Mouse (Mus musculus) forebrain, embryonic 16.5 days (tissue): ENCODE measurements around the gene Treh. TPM values are rescaled to one million over a fixed set of nuclear protein-coding genes. Genes with fewer than 3 reads are reported as not detected.

Source experiments
- ATAC-seq: fragments of 200-750 bp; cut with Nextera tagmentation; 2 replicates; pipeline ENCODE4 v1.8.0; 2017; ENCODE audit warnings: mild to moderate bottlenecking, moderate library complexity
- H3K27ac ChIP-seq: fragments of 300-500 bp; sonication (generic); 2 replicates; pipeline ENCODE4 v1.5.1; 2014; ENCODE audit warnings: low read length, control low read depth
- H3K27me3 ChIP-seq: fragments of 300-500 bp; sonication (generic); replicated peaks from 2 replicates; pipeline ENCODE4 v1.6.1; 2014; ENCODE audit warnings: low read length; ENCODE audit not compliant: control insufficient read depth, insufficient read depth
- H3K36me3 ChIP-seq: fragments of 300-500 bp; sonication (generic); 2 replicates; pipeline ENCODE4 v1.6.1; 2014; ENCODE audit not compliant: control insufficient read depth, insufficient read depth
- H3K4me1 ChIP-seq: fragments of 300-500 bp; sonication (generic); replicated peaks from 2 replicates; pipeline ENCODE4 v1.6.1; 2014; ENCODE audit warnings: low read length; ENCODE audit not compliant: control insufficient read depth, insufficient read depth
- H3K4me2 ChIP-seq: fragments of 300-500 bp; sonication (generic); 2 replicates; pipeline ENCODE4 v1.6.1; 2014; ENCODE audit warnings: mild to moderate bottlenecking, low read length, control low read depth
- H3K4me3 ChIP-seq: fragments of 300-500 bp; sonication (generic); replicated peaks from 2 replicates; pipeline ENCODE4 v1.5.1; 2014; ENCODE audit warnings: mild to moderate bottlenecking, low read length, control low read depth
- H3K9ac ChIP-seq: fragments of 300-500 bp; sonication (generic); replicated peaks from 2 replicates; pipeline ENCODE4 v1.6.1; 2014; ENCODE audit warnings: low read depth, low read length, control low read depth
- H3K9me3 ChIP-seq: fragments of 300-500 bp; sonication (generic); 2 replicates; pipeline ENCODE4 v1.6.1; 2016; ENCODE audit warnings: low read length; ENCODE audit not compliant: control insufficient read depth
- WGBS: fragments of 180-500 bp; shearing (Covaris S2); extraction: QIAGEN DNeasy Blood & Tissue Kit; methylation state at CpG from one replicate; pipeline ENCODE4 v1.1.7; 2014; 5-methylcytosine and 5-hydroxymethylcytosine counted together
- polyA plus RNA-seq: library from polyadenylated mRNA; unstranded; fragments of >200 nt; fragmentation: Nextera tagmentation; extraction: Ambion mirVana; gene quantifications from 2 replicates; pipeline ENCODE4 v1.2.1, GENCODE M21; 2015

Treh gene
- polyA plus RNA-seq, 1 experiment from 2014 or later, result not detected

DNA sequence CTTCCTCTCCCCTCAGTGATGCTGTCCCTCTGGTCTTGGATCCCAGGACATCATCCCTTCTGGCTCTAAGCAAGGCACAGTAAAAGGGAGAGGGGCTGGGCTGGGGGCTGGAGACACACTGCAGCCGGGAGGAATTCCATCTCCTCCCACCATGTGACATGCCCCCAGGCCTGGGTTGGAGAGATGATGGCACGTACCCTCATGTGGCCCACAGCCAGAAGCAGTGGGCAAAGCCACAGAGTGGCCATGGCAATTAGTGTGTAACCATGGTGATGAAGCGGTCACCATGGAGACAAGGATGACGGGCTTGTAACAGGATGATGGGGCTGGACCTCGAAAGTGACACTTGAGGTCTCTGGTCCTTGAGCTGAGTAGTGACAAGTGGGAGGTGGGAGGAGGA lies 13.6 kb downstream of the Treh start:
- H3K27ac ChIP-seq, result peak overlapping the region; percentile 35; the same call in 1 of the 2 replicates
- H3K4me3 ChIP-seq, result no peak overlapping the region
- 0 out of 2 replicates have a peak, but pooled peaks cover 3% of the 10 kb centered on the region for H3K36me3 ChIP-seq
- no peaks in the 10 kb centered on the region for H3K27me3 ChIP-seq
- H3K4me2 ChIP-seq, result no peak overlapping the region
- 18% methylated on average over 5 of the region's 5 CpGs for WGBS
- H3K9me3 ChIP-seq, result no peaks in the 10 kb centered on the region
- peaks cover 27% of the 10 kb centered on the region for H3K4me1 ChIP-seq
- H3K9ac ChIP-seq, result no peak overlapping the region; the same call in 1 of the 2 replicates
- ATAC-seq, result peak; percentile 39; the same call in 1 of the 2 replicates

DNA sequence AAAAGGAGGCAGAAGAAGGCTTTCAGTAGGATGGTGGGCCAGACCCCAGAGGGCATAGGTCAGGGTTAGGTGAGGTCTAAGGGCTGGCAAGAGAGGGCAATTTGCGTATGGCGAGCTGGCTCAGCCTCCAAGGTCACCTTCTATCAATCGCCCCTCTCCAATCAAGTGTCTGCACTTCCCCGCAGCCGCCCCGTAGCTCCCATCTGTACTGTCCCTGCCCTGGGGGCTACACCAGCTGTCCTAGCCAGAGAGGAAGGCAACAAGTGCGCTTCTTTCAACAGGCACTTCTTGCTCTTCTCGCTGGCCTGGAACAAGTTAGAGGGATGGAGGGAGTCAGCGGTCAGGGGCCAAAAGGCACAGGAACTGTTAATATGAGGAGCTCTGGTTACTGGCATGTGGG lies 15.0 kb downstream of the Treh start:
- Histone ChIP-seq H3K27ac (no peak overlapping the region), H3K4me3 (no peak overlapping the region), H3K9ac (no peak overlapping the region), H3K4me1 (peaks cover 38% of the 10 kb centered on the region), H3K27me3 (no peaks in the 10 kb centered on the region), H3K9me3 (no peaks in the 10 kb centered on the region), H3K36me3 (peaks cover 3% of the 10 kb centered on the region; the same call in 1 of the 2 replicates), H3K4me2 (no peak overlapping the region)
- no peak for ATAC-seq
- WGBS, result 83% methylated on average over 9 of the region's 9 CpGs

DNA sequence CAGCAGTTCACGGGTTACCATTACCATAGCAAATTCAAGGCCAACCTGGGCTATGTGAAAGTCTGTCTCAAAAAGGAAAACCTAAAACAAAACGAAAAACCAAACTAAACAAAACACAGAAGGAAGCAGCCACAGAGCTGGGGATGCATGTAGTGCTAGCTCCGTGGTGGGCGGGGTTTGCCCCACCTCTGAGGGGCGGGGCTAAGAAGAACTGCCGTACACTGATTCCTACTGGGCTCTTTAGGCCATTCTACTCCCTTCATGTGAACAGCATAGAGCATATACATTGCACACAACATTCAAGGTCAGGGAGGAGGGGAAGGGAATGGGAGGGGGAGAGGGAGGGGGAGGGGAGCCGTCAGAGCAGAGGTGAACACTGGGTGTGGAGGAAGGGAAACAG lies 17.6 kb downstream of the Treh start:
- Histone ChIP-seq H3K4me2 (no peak overlapping the region), H3K27ac (no peak overlapping the region), H3K4me3 (no peak overlapping the region), H3K36me3 (peaks cover 24% of the 10 kb centered on the region), H3K9me3 (no peaks in the 10 kb centered on the region), H3K4me1 (peaks cover 36% of the 10 kb centered on the region), H3K27me3 (no peaks in the 10 kb centered on the region), H3K9ac (no peak overlapping the region)
- no peak for ATAC-seq
- 51% methylated on average over 7 of the region's 7 CpGs for WGBS

- Histone ChIP-seq H3K4me1 (peaks cover 25% of the 10 kb centered on the region), H3K9ac (no peak overlapping the region), H3K27ac (peak overlapping the region; percentile 56), H3K4me3 (no peak overlapping the region), H3K9me3 (no peaks in the 10 kb centered on the region), H3K27me3 (no peaks in the 10 kb centered on the region), H3K4me2 (no peak overlapping the region), H3K36me3 (peaks cover 28% of the 10 kb centered on the region)
- peak; percentile 68 for ATAC-seq
- 55% methylated on average over 21 of the region's 21 CpGs for WGBS
Measured at GRCm38 (mm10) chr9:44691671-44692520, 18.9 kb downstream of the Treh start.

GRCm38 (mm10) chr9:44693071-44693470 lies 20.0 kb downstream of the Treh start:
- ATAC-seq, result no peak
- WGBS, result 63% methylated on average over 11 of the region's 11 CpGs

GRCm38 (mm10) chr9:44697866-44698265 lies 24.8 kb downstream of the Treh start:
- Histone ChIP-seq H3K9ac (no peak overlapping the region), H3K4me1 (0 out of 2 replicates have a peak, but pooled peaks cover 2% of the 10 kb centered on the region), H3K4me2 (no peak overlapping the region), H3K27ac (no peak overlapping the region), H3K9me3 (no peaks in the 10 kb centered on the region), H3K4me3 (no peak overlapping the region), H3K27me3 (no peaks in the 10 kb centered on the region), H3K36me3 (peaks cover 31% of the 10 kb centered on the region)
- ATAC-seq, result no peak
- 85% methylated on average over 16 of the region's 16 CpGs for WGBS

More at GRCm38 (mm10) chr9:44693071-44693470, 20.0 kb downstream of the Treh start:
- Histone ChIP-seq H3K9ac (no peak overlapping the region), H3K4me3 (no peak overlapping the region), H3K4me2 (no peak overlapping the region), H3K27me3 (no peaks in the 10 kb centered on the region), H3K4me1 (peaks cover 20% of the 10 kb centered on the region), H3K36me3 (peaks cover 31% of the 10 kb centered on the region), H3K27ac (no peak overlapping the region; the same call in 1 of the 2 replicates), H3K9me3 (no peaks in the 10 kb centered on the region)

DNA sequence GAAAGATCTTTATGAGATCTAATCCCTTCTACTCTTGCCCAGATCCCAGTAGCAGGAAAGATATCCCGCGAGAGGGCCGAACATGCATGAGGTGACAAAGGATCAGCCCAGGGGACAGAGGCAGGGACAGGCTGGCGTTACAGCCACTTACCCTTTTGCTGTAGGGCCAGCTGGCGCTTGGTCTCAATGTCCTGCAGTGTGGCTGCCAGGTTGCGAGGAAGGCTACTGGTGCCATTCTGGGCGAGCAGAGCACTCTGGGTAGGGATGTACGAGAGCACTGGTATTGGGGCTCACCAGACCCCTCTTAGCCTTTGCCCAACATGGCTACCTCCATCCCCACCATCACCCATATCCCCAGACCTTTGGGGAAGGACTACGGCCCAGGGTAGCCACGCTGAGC lies 26.2 kb downstream of the Treh start:
- H3K36me3 ChIP-seq, result peaks cover 20% of the 10 kb centered on the region
- no peak overlapping the region for H3K27ac ChIP-seq
- no peaks in the 10 kb centered on the region for H3K4me1 ChIP-seq
- H3K4me3 ChIP-seq, result no peak overlapping the region
- no peak overlapping the region for H3K9ac ChIP-seq
- H3K4me2 ChIP-seq, result no peak overlapping the region
- 90% methylated on average over 10 of the region's 10 CpGs for WGBS
- no peaks in the 10 kb centered on the region for H3K9me3 ChIP-seq
- ATAC-seq, result no peak
- no peaks in the 10 kb centered on the region for H3K27me3 ChIP-seq

DNA sequence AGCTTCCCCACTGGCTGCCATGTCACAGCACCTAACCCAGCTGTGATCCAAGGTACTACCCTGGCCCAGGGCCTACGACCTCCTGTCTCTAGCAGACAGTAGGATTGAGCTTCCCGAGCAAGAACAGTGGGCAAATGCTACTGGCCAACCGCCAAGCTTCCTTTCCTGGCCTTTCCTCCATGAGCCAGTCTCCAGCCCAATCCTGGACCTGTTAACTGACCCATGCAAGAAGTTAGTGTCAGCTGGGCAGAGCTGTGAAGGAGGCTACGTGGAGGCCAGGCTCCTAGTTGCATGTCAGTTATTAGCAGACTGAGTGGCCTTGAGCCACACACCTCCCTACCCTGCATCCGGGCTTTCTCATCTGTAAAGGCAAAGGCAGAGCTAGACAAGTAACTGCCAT lies 26.7 kb downstream of the Treh start:
- 79% methylated on average over 5 of the region's 5 CpGs for WGBS
- H3K36me3 ChIP-seq, result peaks cover 18% of the 10 kb centered on the region
- no peak overlapping the region for H3K27ac ChIP-seq
- ATAC-seq, result no peak
- no peak overlapping the region for H3K4me2 ChIP-seq
- no peaks in the 10 kb centered on the region for H3K9me3 ChIP-seq
- H3K9ac ChIP-seq, result no peak overlapping the region
- H3K4me1 ChIP-seq, result no peaks in the 10 kb centered on the region
- no peak overlapping the region for H3K4me3 ChIP-seq
- no peaks in the 10 kb centered on the region for H3K27me3 ChIP-seq

DNA sequence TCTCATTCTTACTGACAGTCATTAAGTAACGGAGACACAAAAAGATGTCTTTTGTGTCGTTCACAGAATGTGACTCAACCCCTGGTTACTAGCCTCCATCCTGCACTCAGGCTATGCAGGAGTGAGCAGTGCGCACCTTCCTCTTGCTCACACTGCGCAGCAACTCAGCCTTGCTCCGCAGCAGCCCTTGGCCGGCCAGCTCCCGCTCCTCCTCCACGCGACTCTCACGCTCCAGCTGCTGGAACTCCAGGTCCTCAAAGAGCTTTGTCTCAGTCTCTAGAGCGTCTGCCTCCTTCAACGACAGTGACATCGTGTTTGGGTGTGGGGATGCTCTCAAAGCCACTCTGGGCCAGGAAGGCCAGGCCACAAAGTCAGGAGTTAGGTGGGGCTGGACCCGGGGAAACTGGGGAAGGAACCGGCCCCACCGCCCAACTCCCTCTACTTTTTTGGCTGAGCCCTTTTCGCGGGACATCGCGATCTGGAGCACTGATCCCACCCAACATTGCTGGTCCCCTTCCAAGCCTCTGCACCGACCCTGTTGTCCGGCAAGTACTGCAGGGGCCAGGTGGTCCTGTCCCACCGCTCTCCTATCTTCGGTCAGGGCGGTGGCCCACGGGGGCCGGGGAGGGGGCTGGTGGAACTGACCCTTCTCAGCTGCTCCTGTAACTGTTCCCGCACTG lies 34.9 kb downstream of the Treh start:
- ATAC-seq, result peak; percentile 21; the same call in 1 of the 2 replicates
- H3K36me3 ChIP-seq, result no peaks in the 10 kb centered on the region
- H3K4me3 ChIP-seq, result peak overlapping the region; percentile 34
- 12% methylated on average over 28 of the region's 28 CpGs for WGBS
- no peaks in the 10 kb centered on the region for H3K27me3 ChIP-seq
- peak overlapping the region; percentile 57 for H3K4me2 ChIP-seq
- peaks cover 18% of the 10 kb centered on the region for H3K4me1 ChIP-seq
- peak overlapping the region; percentile 45 for H3K9ac ChIP-seq
- no peak overlapping the region for H3K27ac ChIP-seq
- no peaks in the 10 kb centered on the region for H3K9me3 ChIP-seq
